Mouse (Mus musculus): ENCODE measurements around the gene Dnajb13. TPM values are rescaled to one million over a fixed set of nuclear protein-coding genes. Genes with fewer than 3 reads are reported as not detected.
"Not testable (repeated sequence)": the region's sequence is repeated elsewhere in the genome, so short reads cannot be mapped to it uniquely, and the experiment has no call there.

The Dnajb13 gene
- polyA plus RNA-seq, 1 experiment from 2014 or later = 7.1 TPM

DNA sequence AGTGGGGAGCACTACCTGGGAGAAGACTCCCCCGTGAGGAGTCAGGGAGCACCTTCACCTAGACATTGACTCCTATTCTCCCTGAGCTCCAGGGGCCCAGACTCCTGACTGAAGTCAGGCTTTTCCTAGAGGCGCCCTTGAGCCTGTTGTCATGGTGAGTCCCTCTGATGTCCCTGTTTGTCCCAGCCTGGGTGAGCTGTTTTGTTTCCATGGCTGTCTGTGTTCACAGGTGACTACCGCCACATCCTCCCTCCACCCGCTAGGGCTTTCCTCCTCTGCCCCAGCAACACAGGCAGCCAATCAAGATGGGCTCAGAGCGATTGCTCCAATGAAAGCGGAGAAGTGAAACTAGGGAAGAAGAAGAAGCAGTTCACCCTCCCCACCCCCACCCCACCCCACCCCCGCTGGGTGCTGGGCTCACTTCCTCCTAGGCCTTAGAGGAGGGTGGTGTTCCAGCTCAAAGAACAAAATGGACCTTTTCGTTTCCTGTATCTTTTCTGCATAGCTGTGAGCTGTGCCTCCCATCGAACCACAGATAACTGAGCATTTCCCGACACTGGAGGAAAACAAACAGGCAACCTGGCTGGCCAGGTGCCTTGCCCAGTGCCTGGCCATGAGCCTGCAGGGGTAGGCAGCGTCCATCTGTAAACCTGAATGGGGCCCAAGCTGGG is 19.0 kb downstream of the Dnajb13 start:
- H3K4me3 ChIP-seq = no peak overlapping the region
- H3K36me3 ChIP-seq = no peaks in the 10 kb centered on the region
- ATAC-seq (ENCODE audit: low FRiP score, low read depth) = peak; percentile 86
- H3K4me2 ChIP-seq = peak overlapping the region; percentile 65
- WGBS = 29% methylated on average over 11 of the region's 11 CpGs
- H3K4me1 ChIP-seq (replicated peaks) = peaks cover 45% of the 10 kb centered on the region
- no peak overlapping the region for H3K9ac ChIP-seq
- H3K27me3 ChIP-seq = no peaks in the 10 kb centered on the region
- H3K27ac ChIP-seq (replicated peaks) = peak overlapping the region; percentile 79
- H3K9me3 ChIP-seq = no peaks in the 10 kb centered on the region

DNA sequence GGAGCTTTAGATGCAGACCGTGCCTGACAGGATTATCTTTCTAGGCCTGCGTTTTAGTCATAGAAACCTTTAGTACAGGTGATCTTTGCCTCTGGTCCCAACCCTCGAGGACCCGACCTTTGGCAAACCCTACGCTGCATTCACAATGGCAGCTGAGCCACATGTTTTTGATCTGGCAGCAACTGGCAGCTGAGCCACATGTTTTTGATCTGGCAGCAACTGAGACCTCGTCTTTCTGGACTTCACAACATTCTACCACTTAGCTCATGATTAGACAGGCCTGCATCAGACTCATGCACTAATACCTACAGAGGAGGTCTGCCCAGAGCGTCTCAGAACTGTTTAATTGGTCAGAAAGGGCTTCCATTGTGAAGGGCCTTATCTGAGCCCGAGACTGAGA is 19.7 kb downstream of the Dnajb13 start:
- Histone ChIP-seq H3K27me3 (no peaks in the 10 kb centered on the region), H3K4me3 (no peak overlapping the region), H3K27ac (replicated peaks) (peak overlapping the region; percentile 79), H3K9ac (no peak overlapping the region), H3K4me2 (peak overlapping the region; percentile 65), H3K4me1 (replicated peaks) (peaks cover 45% of the 10 kb centered on the region), H3K36me3 (no peaks in the 10 kb centered on the region), H3K9me3 (no peaks in the 10 kb centered on the region)
- 50% methylated on average over 8 of the region's 8 CpGs for WGBS
- ATAC-seq (ENCODE audit: low FRiP score, low read depth) = no peak

DNA sequence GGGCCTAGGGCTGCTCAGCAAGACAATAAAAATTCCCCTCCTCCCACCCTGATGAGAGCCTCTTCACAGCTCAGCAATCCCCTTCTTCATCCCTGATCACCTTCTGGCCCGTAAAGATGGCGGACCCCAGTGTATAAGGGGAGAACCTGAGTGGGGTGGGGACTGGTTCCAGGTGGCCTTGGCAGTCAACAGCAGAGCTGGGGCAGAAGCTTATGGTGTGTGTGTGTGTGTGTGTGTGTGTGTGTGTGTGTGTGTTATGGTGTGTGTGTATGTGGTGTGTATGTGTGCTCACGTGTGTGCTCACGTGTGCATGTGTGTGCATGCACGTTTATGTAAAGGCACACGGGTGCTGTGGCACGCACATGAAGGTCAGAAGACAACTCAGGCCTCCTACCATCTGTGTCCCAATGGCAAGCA is 20.3 kb downstream of the Dnajb13 start:
- H3K4me3 ChIP-seq = peak overlapping the region; percentile 37
- ATAC-seq (ENCODE audit: low FRiP score, low read depth) = no peak
- WGBS = 85% methylated on average over 7 of the region's 7 CpGs

DNA sequence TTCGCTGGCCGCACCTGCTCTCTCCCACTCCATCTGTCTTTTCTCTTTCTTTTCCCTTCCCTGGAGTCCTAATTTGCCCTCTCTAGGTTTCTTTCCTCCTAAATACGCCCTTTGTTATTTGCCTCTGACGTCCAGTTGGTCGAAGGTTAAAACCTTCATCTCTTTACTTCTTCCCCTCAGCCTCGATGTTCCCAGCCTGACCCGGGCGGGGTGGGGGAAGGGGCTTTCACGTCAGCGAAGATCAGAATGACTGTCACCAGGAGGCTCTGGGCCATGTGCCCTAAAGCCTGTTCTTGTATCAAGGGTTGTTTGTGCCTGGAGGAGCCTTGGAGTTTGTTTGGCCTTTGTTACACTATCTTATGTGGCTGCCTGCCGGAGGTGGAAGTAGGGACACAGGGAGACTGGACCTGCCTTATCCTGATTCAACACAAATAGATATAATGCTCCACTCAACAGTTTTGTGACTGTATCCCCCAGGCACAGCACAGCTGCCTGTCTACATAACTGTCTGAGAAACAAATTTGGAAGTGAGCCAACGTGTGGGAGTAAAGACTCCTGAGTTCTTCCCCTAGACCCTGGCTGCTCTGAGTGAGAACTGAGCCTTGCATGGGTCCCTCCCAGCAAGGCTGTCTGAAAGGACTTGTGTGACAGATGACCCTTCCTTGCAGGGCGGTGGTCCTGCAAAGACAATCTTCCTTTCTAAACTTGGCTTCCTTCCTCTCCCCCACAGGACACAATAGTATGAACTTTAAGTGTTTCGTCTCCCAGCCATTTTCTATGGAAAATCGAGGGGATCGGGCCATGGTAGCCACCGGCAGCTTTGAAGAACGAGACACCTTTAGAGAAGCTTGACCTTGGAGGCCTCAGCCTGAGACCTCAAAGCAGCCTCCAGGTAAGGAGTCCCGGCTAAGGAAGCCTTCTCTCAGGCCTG is 21.0 kb downstream of the Dnajb13 start:
- no peaks in the 10 kb centered on the region for H3K36me3 ChIP-seq
- no peak overlapping the region for H3K9ac ChIP-seq
- peak overlapping the region; percentile 37 for H3K4me3 ChIP-seq
- WGBS = 36% methylated on average over 19 of the region's 19 CpGs
- ATAC-seq (ENCODE audit: low FRiP score, low read depth) = no peak
- peak overlapping the region; percentile 65 for H3K4me2 ChIP-seq
- H3K27ac ChIP-seq (replicated peaks) = peak overlapping the region; percentile 49
- no peaks in the 10 kb centered on the region for H3K27me3 ChIP-seq
- H3K4me1 ChIP-seq (replicated peaks) = peaks cover 45% of the 10 kb centered on the region
- no peaks in the 10 kb centered on the region for H3K9me3 ChIP-seq

More for the DNA sequence above, 20.3 kb downstream of the Dnajb13 start:
- Histone ChIP-seq H3K27me3 (no peaks in the 10 kb centered on the region), H3K9ac (no peak overlapping the region), H3K9me3 (no peaks in the 10 kb centered on the region), H3K4me1 (replicated peaks) (peaks cover 45% of the 10 kb centered on the region), H3K4me2 (peak overlapping the region; percentile 65), H3K36me3 (no peaks in the 10 kb centered on the region), H3K27ac (replicated peaks) (0 out of 2 replicates have a peak overlapping the region, but pooled peaks have one; percentile 49)

DNA sequence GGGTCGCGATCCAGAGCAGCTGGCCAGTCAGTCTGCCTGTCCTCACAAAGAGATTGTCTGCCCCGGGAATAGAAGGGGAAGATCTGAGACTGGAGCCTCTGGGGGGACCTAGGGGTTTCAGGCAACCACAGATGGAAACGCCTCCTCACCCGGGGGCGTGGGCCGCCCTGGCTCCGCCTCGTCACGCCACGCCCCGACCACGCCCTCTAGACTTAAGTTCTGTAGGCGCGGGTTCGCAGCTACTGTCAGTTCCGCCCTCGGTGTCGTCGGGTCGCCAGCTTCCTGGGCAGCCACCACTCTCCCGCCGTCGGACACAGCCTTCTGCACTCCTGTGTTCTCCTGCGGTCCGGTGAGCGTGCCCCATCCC is 21.7 kb downstream of the Dnajb13 start, which contains the start of gene Ucp2:
TSS of gene Ucp2 (plus strand) at position 221 of the 367 bp plus-strand sequence.
- under 1% methylated on average over 27 of the region's 27 CpGs for WGBS
- H3K4me3 ChIP-seq = peak within 1 kb of the TSS; percentile 37
- H3K4me2 ChIP-seq = peak within 1 kb of the TSS; percentile 65
- peak within 1 kb of the TSS; percentile 49 for H3K27ac ChIP-seq (replicated peaks)
- peak within 1 kb of the TSS; percentile 31 for H3K9ac ChIP-seq
- H3K4me1 ChIP-seq (replicated peaks) = peaks cover 48% of the 10 kb centered on the region
- no peak for ATAC-seq (ENCODE audit: low FRiP score, low read depth)
- H3K9me3 ChIP-seq = no peaks in the 10 kb centered on the region
- no peaks in the 10 kb centered on the region for H3K36me3 ChIP-seq
- no peaks in the 10 kb centered on the region for H3K27me3 ChIP-seq

DNA sequence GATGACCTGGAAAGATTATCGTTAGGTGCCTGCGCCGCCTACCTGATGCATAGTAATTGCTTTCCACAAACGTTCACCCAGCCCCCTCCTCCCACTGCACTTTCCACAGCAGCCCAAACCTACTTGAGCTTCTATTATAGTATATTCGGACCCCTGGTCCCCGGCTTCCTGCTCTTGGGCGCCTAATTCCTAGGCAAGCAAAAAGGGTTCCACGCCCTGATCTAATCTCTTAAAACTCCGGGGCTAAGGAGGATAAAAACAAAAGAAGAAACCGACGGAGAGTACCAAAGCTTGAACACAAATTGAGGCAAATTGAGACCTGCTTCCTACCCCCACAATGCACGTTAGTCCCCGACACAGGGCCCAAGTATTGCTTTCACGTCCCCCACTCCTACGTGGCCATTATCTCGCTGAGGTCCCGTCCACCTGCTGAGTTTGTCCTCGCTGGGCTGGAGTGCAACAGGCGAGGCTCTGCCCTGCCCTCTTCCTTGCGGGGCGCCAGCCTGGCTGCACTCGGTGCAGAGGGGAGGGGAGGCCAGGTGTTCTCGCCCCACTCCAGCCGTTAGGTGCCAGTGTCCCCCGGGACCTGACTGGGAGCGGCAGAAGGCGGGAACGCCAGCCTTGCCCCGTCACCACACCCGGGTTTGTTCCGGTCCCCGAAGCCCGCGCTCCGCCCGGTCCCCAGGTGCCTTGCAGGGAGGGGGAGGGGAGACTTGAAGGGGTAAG is 22.2 kb downstream of the Dnajb13 start:
- H3K27me3 ChIP-seq = no peaks in the 10 kb centered on the region
- H3K9me3 ChIP-seq = no peaks in the 10 kb centered on the region
- H3K36me3 ChIP-seq = no peaks in the 10 kb centered on the region
- ATAC-seq (ENCODE audit: low FRiP score, low read depth) = no peak
- no peak overlapping the region for H3K27ac ChIP-seq (replicated peaks)
- peak overlapping the region; percentile 31 for H3K9ac ChIP-seq
- H3K4me2 ChIP-seq = peak overlapping the region; percentile 65
- WGBS = 4% methylated on average over 29 of the region's 36 CpGs
- H3K4me3 ChIP-seq = peak overlapping the region; percentile 37
- H3K4me1 ChIP-seq (replicated peaks) = peaks cover 48% of the 10 kb centered on the region

DNA sequence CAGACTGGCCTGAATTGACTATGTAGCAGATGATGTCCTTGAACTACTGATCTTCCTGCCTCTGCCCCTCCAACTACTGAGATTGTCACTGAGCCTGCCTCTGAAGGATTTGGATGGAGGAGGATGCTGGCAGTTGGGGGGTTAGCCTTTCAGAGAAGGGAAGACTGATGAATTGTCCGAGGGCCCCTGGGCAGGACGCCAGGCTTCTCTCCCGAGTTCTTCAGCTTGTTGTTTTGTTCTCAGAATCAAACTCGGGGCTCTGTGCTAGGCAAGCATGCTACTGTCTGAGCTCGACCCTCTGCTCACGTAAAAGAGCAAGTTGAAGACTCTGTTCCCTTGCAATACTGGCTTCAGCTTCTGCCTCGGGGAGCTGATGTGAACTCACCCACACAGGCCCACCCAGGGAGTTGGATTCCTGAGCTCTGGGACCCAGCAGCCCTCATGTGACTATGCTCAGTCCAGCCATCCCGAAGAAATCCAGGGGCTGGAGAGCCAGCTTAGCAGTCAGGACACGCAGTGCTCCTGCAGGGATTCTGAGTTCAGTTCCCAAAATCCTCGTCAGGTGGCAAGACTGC is 26.2 kb downstream of the Dnajb13 start:
- no peak overlapping the region for H3K4me2 ChIP-seq
- H3K36me3 ChIP-seq = no peaks in the 10 kb centered on the region
- peak; percentile 62; the same call in 1 of the 2 replicates for ATAC-seq (ENCODE audit: low FRiP score, low read depth)
- peak overlapping the region; percentile 46 for H3K27ac ChIP-seq (replicated peaks)
- no peak overlapping the region for H3K4me3 ChIP-seq
- no peak overlapping the region for H3K9ac ChIP-seq
- H3K4me1 ChIP-seq (replicated peaks) = peaks cover 17% of the 10 kb centered on the region
- WGBS = 28% methylated on average over 10 of the region's 10 CpGs
- H3K9me3 ChIP-seq = no peaks in the 10 kb centered on the region
- H3K27me3 ChIP-seq = no peaks in the 10 kb centered on the region

DNA sequence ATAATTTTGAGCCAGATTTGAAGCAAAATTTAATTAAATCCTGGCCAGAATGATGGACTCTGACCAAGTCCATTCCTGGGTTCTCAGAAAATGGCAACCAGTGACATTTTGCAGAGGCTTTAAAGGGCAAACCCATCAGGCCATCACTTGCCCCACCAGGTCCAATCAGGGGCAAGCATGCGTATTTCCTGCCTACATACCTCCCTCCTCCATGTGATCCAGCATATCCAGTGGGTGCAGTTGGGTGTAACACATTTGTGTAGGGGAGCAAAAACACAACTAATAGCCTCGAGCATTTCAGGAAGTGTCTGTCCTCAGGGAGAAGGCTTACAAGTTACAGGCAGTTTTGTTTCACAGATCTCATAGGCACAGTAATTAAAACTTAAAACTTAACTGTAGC is 27.5 kb downstream of the Dnajb13 start:
- Histone ChIP-seq H3K9ac (no peak overlapping the region), H3K4me1 (replicated peaks) (peaks cover 5% of the 10 kb centered on the region; the same call in 1 of the 2 replicates), H3K36me3 (no peaks in the 10 kb centered on the region), H3K27ac (replicated peaks) (no peak overlapping the region), H3K4me3 (no peak overlapping the region), H3K9me3 (no peaks in the 10 kb centered on the region), H3K27me3 (no peaks in the 10 kb centered on the region), H3K4me2 (no peak overlapping the region)
- ATAC-seq (ENCODE audit: low FRiP score, low read depth) = no peak
- WGBS = 72% methylated on average over 2 of the region's 2 CpGs

DNA sequence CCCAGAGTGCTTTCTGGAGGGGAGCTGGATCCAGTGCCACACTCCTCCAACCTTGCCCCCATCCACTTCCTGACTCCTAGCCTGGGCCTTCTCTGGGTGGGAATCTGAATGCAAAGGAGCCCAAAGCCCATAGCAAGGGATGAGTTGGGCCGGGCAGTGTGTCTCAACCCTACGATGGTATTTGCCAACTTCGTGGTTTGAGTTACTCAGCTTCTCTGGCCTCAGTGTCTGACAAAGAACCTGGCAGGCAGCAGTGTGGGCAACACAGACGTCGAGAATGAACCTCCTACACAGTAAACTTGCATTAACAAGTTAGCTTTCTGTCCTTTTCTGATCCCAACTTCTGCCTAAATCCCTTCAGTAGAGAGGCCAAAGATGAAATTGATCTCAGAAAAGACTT is 30.3 kb downstream of the Dnajb13 start:
- no peaks in the 10 kb centered on the region for H3K27me3 ChIP-seq
- WGBS = 78% methylated on average over 5 of the region's 5 CpGs
- no peak overlapping the region for H3K4me2 ChIP-seq
- 0 out of 2 replicates have a peak, but pooled peaks cover 3% of the 10 kb centered on the region for H3K4me1 ChIP-seq (replicated peaks)
- H3K9ac ChIP-seq = no peak overlapping the region
- no peak overlapping the region for H3K4me3 ChIP-seq
- no peak for ATAC-seq (ENCODE audit: low FRiP score, low read depth)
- H3K27ac ChIP-seq (replicated peaks) = no peak overlapping the region
- H3K9me3 ChIP-seq = no peaks in the 10 kb centered on the region
- H3K36me3 ChIP-seq = no peaks in the 10 kb centered on the region

DNA sequence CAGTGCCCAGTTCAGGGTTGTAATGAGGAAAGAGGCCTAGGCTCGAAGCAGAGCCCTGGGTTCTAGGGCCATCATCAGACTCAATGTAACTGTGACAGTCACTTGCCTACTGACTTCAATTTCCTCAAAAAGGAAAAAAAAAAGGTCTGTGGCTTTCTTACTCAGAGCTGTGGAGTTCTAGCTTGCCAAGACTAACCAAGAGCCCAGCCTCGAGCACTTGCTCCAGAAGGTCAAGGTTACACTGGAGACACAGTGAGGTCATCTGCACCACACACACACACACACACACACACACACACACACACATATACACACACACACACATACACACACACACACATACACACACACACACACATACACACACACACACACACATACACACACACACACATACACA is 32.7 kb downstream of the Dnajb13 start:
- ATAC-seq (ENCODE audit: low FRiP score, low read depth); H3K4me3 ChIP-seq; H3K27me3 ChIP-seq; H3K9ac ChIP-seq; H3K4me1 ChIP-seq (replicated peaks); H3K4me2 ChIP-seq; H3K9me3 ChIP-seq; H3K27ac ChIP-seq (replicated peaks); H3K36me3 ChIP-seq: not testable (repeated sequence)
- 81% methylated on average over 2 of the region's 2 CpGs for WGBS

DNA sequence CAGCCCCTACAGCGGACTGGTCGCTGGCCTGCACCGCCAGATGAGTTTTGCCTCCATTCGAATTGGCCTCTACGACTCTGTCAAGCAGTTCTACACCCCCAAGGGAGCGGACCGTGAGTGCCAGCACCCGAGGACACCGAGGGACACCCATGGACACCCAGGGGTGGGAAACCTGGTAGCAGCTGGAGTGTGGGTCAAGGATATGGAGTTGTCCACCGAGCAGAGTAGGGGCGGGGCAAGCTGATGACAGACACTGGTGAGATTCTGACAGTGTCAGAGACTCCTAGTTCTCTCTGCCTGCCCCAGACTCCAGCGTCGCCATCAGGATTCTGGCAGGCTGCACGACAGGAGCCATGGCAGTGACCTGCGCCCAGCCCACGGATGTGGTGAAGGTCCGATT is 34.6 kb downstream of the Dnajb13 start:
- Histone ChIP-seq H3K9me3 (no peaks in the 10 kb centered on the region), H3K27me3 (no peaks in the 10 kb centered on the region), H3K4me3 (no peak overlapping the region), H3K4me1 (replicated peaks) (no peaks in the 10 kb centered on the region), H3K36me3 (no peaks in the 10 kb centered on the region), H3K9ac (no peak overlapping the region), H3K4me2 (no peak overlapping the region), H3K27ac (replicated peaks) (no peak overlapping the region)
- no peak for ATAC-seq (ENCODE audit: low FRiP score, low read depth)
- WGBS = 86% methylated on average over 17 of the region's 17 CpGs

Data from hindbrain, embryonic 15.5 days (tissue).